Mouse (Mus musculus): ENCODE results near the gene A930002H24Rik.

DNA sequence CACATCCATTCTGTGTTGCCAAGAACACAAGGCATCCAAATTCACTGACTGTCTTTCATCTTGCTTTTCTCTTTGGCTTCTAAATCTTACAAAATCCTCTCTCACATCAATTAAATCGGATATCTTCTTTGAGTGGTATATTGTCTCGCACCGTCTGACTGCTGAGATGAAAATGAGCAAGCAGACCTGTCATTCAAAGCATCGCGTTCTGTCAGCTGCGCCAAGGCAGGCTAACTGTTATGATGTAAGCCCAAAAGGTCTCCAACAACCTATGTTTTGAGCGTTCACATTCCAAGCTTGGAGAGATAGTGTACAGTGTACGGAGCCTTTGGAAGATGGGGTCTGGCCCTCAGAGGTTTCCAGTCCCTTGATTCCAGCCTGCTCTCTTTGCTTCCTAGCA lies 26.9 kb downstream of the A930002H24Rik start:
- no peak for TF ChIP-seq CTCF (IDR thresholded peaks at IDR 0.05; ENCODE audit: extremely low read depth, insufficient read length, insufficient replicate concordance, low read depth, low read length)
- TF ChIP-seq POLR2A (IDR thresholded peaks at IDR 0.05; ENCODE audit: low read depth, low read length), result no peak
